Mouse (Mus musculus) heart, postnatal 4 days (tissue): Measurements from ENCODE around the gene Cnr2. TPM values are rescaled to one million over a fixed set of nuclear protein-coding genes. Genes with fewer than 3 reads are reported as not detected.
A peak's percentile ranks its signal among the peaks of the same experiment; 100 is the strongest.

Source experiments
- DNase-seq: peaks from one replicate; pipeline ENCODE4 v3.0.0; 2021
- total RNA-seq, 2 experiments: library from RNA; stranded (reverse); gene quantifications; 2 replicates each; pipeline ENCODE4 v1.2.3; 2021

Cnr2 gene
- total RNA-seq, 2 experiments from 2014 or later: 0.68 to 0.74 TPM

GRCm38 (mm10) chr4:135967086-135967760 is 72.0 kb downstream of the Cnr2 start:
- no peak for DNase-seq

DNA sequence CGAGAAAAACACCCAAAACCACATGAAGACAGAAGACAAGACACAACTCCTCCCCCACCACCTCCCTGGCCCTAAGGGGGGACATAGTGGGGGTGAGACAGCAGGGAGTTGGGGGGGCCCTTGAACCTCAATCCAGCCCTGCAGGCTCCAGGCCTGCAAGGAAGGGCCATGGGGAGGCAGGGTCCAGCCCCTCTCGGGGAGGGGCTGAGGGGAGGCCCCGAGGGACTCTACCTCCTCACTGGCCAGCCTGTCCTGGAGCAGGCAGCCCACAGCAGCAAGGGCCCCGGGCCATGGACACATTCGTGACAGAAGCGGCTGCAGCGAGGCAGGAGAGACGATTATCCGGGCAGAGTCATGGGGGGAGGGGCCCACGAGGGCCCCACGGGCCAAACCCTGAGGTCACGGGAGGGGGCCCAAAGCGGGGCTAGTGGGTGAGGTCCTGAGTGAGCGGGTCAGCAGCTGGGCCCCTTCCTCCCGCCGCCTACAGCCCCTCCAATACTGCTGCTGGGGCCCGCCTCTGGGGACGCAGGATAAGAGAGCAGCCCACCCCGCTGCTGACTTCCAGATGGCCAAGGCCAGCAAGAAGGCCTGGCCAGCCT is 73.2 kb downstream of the Cnr2 start:
- DNase-seq: peak; percentile 29

- DNase-seq: no peak
Measured at GRCm38 (mm10) chr4:135969070-135969750, 74.0 kb downstream of the Cnr2 start.

Other genes with a start within 250 kb of the Cnr2 start
- 1 to 10 TPM; 2.3 to 3.2 TPM for gene Ifnlr1, start 209.1 kb upstream of the Cnr2 start, total RNA-seq
- gene Il22ra1, start 167.2 kb upstream of the Cnr2 start, total RNA-seq: under 1 TPM; 0.20 to 0.24 TPM
- gene Myom3, start 135.7 kb upstream of the Cnr2 start, total RNA-seq: 1 to 10 TPM in 1 of 2 experiments, under 1 TPM in 1; 0.76 to 1.1 TPM
- gene Srsf10, start 39.6 kb upstream of the Cnr2 start, total RNA-seq: 10 to 100 TPM; 73.8 to 80.5 TPM
- 10 to 100 TPM; 81.7 to 88.6 TPM for gene Pnrc2, start 21.5 kb upstream of the Cnr2 start, total RNA-seq
- gene Fuca1, start 25.3 kb downstream of the Cnr2 start, total RNA-seq: 10 to 100 TPM; 42.4 to 45.9 TPM
- 10 to 100 TPM; 52.2 to 59.8 TPM for gene Hmgcl, start 51.1 kb downstream of the Cnr2 start, total RNA-seq
- 1 to 10 TPM; 7.6 to 9.8 TPM for gene Gale, start 68.3 kb downstream of the Cnr2 start, total RNA-seq
- 10 to 100 TPM; 46.3 to 46.9 TPM for gene Lypla2, start 77.2 kb downstream of the Cnr2 start, total RNA-seq
- 10 to 100 TPM; 17.1 to 18.3 TPM for gene Pithd1, start 91.9 kb downstream of the Cnr2 start, total RNA-seq
- 10 to 100 TPM; 38.4 to 38.5 TPM for gene Eloa, start 126.4 kb downstream of the Cnr2 start, total RNA-seq
- gene Rpl11, start 158.0 kb downstream of the Cnr2 start, total RNA-seq: 100 to 1,000 TPM; 395 to 405 TPM
- gene Id3, start 248.1 kb downstream of the Cnr2 start, total RNA-seq: 10 to 100 TPM; 96.2 to 97.8 TPM